Mouse (Mus musculus) megakaryocyte, embryonic 14.5 days (primary cell): ENCODE measurements around the gene Aldh6a1. TPM values are rescaled to one million over a fixed set of nuclear protein-coding genes. Genes with fewer than 3 reads are reported as not detected.
A peak's percentile ranks its signal among the peaks of the same experiment; 100 is the strongest.

Source experiments
- H3K27me3 ChIP-seq: replicated peaks from 2 replicates; pipeline ENCODE3; 2012; ENCODE audit warnings: inconsistent platforms
- H3K36me3 ChIP-seq: replicated peaks from 2 replicates; pipeline ENCODE3; 2012; ENCODE audit warnings: low read length, inconsistent platforms, mixed read lengths
- H3K4me1 ChIP-seq: 2 replicates; pipeline ENCODE4 v1.6.1; 2012; ENCODE audit warnings: inconsistent platforms
- H3K4me3 ChIP-seq: replicated peaks from 2 replicates; pipeline ENCODE3; 2012; ENCODE audit warnings: moderate library complexity, mild to moderate bottlenecking, inconsistent platforms
- H3K9me3 ChIP-seq: 2 replicates; pipeline ENCODE4 v1.6.1; 2012; ENCODE audit warnings: inconsistent platforms
- FLI1 ChIP-seq: IDR thresholded peaks from 2 replicates; pipeline ENCODE4 v1.6.1; 2012; ENCODE audit warnings: low read length, inconsistent platforms, mixed read lengths
- GATA1 ChIP-seq: IDR thresholded peaks from 3 replicates; pipeline ENCODE4 v1.6.1; 2012; ENCODE audit warnings: mixed read lengths, low read length, inconsistent platforms, borderline replicate concordance
- polyA plus RNA-seq: library from polyadenylated mRNA; stranded (reverse); fragments of >175 nt; gene quantifications from 2 replicates; pipeline ENCODE4 v1.2.3, GENCODE M21; 2012; ENCODE audit warnings: low replicate concordance; ENCODE audit not compliant: insufficient read depth

Aldh6a1 gene
- polyA plus RNA-seq: 0.53 and 1.5 TPM in 2 replicates

GRCm38 (mm10) chr12:84450718-84451646 is at the start of gene Aldh6a1, which contains the start of gene Lin52:
TSS of gene Aldh6a1 (minus strand) at chr12:84451004.
TSS of gene Lin52 (plus strand) at chr12:84451422.
- Histone ChIP-seq H3K9me3 (no peaks in the 10 kb centered on the region), H3K27me3 (peaks cover 4% of the 10 kb centered on the region), H3K4me3 (peak within 1 kb of the TSS; percentile 97), H3K4me1 (peaks cover 49% of the 10 kb centered on the region), H3K36me3 (no peaks in the 10 kb centered on the region)
- no peak for TF ChIP-seq FLI1

- Histone ChIP-seq H3K4me1 (no peaks in the 10 kb centered on the region), H3K4me3 (no peak overlapping the region), H3K36me3 (peaks cover 6% of the 10 kb centered on the region), H3K27me3 (no peaks in the 10 kb centered on the region), H3K9me3 (no peaks in the 10 kb centered on the region)
- no peak for TF ChIP-seq GATA1
These were observed 46.0 kb upstream of the Aldh6a1 start for GRCm38 (mm10) chr12:84496795-84497194.

- no peaks in the 10 kb centered on the region for H3K4me1 ChIP-seq
- H3K4me3 ChIP-seq: no peak overlapping the region
- H3K9me3 ChIP-seq: no peaks in the 10 kb centered on the region
- no peaks in the 10 kb centered on the region for H3K27me3 ChIP-seq
- peaks cover 24% of the 10 kb centered on the region for H3K36me3 ChIP-seq
- no peak for TF ChIP-seq GATA1
- TF ChIP-seq FLI1: no peak
These were observed 36.7 kb upstream of the Aldh6a1 start for GRCm38 (mm10) chr12:84487324-84488056.

- H3K9me3 ChIP-seq: no peaks in the 10 kb centered on the region
- TF ChIP-seq GATA1: no peak
- no peak for TF ChIP-seq FLI1
- no peaks in the 10 kb centered on the region for H3K27me3 ChIP-seq
- H3K4me3 ChIP-seq: no peak overlapping the region
- peaks cover 38% of the 10 kb centered on the region for H3K36me3 ChIP-seq
- peaks cover 4% of the 10 kb centered on the region for H3K4me1 ChIP-seq
These were observed 32.2 kb upstream of the Aldh6a1 start for GRCm38 (mm10) chr12:84482778-84483585.

GRCm38 (mm10) chr12:84481251-84481650 is 30.4 kb upstream of the Aldh6a1 start:
- Histone ChIP-seq H3K36me3 (peaks cover 36% of the 10 kb centered on the region), H3K4me1 (peaks cover 4% of the 10 kb centered on the region), H3K27me3 (no peaks in the 10 kb centered on the region), H3K4me3 (no peak overlapping the region), H3K9me3 (no peaks in the 10 kb centered on the region)
- no peak for TF ChIP-seq GATA1
- TF ChIP-seq FLI1: no peak

- no peaks in the 10 kb centered on the region for H3K27me3 ChIP-seq
- H3K4me3 ChIP-seq: no peak overlapping the region
- no peak for TF ChIP-seq FLI1
- H3K36me3 ChIP-seq: peaks cover 43% of the 10 kb centered on the region
- no peaks in the 10 kb centered on the region for H3K9me3 ChIP-seq
- peaks cover 4% of the 10 kb centered on the region for H3K4me1 ChIP-seq
These were observed 28.1 kb upstream of the Aldh6a1 start for GRCm38 (mm10) chr12:84478937-84479336.

GRCm38 (mm10) chr12:84468701-84469100 is 17.9 kb upstream of the Aldh6a1 start:
- no peaks in the 10 kb centered on the region for H3K9me3 ChIP-seq
- no peaks in the 10 kb centered on the region for H3K27me3 ChIP-seq
- peaks cover 12% of the 10 kb centered on the region; the same call in 1 of the 2 replicates for H3K4me1 ChIP-seq
- no peak for TF ChIP-seq FLI1
- TF ChIP-seq GATA1: no peak
- peaks cover 73% of the 10 kb centered on the region for H3K36me3 ChIP-seq
- no peak overlapping the region for H3K4me3 ChIP-seq

GRCm38 (mm10) chr12:84462856-84463255 is 12.1 kb upstream of the Aldh6a1 start:
- TF ChIP-seq FLI1 (no peak), GATA1 (no peak)
- peaks cover 13% of the 10 kb centered on the region; the same call in 1 of the 2 replicates for H3K4me1 ChIP-seq
- peaks cover 6% of the 10 kb centered on the region for H3K9me3 ChIP-seq
- peaks cover 84% of the 10 kb centered on the region for H3K36me3 ChIP-seq
- H3K4me3 ChIP-seq: no peak overlapping the region
- H3K27me3 ChIP-seq: no peaks in the 10 kb centered on the region

GRCm38 (mm10) chr12:84461416-84461815 is 10.6 kb upstream of the Aldh6a1 start:
- H3K36me3 ChIP-seq: peaks cover 85% of the 10 kb centered on the region
- TF ChIP-seq FLI1 (no peak), GATA1 (no peak)
- no peak overlapping the region for H3K4me3 ChIP-seq
- H3K9me3 ChIP-seq: peaks cover 6% of the 10 kb centered on the region
- H3K27me3 ChIP-seq: no peaks in the 10 kb centered on the region
- H3K4me1 ChIP-seq: peaks cover 13% of the 10 kb centered on the region; the same call in 1 of the 2 replicates
